Mouse (Mus musculus) liver, embryonic 14.5 days (tissue): ENCODE results near the gene Trmt44.

ENCODE experiments used
- CTCF ChIP-seq: IDR thresholded peaks from 2 replicates; pipeline ENCODE4 v1.5.1; 2016; ENCODE audit warnings: antibody characterized with exemption, low read depth, control low read depth
- EP300 ChIP-seq: IDR thresholded peaks from 2 replicates; pipeline ENCODE4 v1.6.1; 2016; ENCODE audit warnings: antibody characterized with exemption, low read depth

- no peak for TF ChIP-seq CTCF
- TF ChIP-seq EP300: no peak
Observed at GRCm38 (mm10) chr5:35582445-35583220, 7.8 kb upstream of the Trmt44 start, which contains the start of gene Acox3.
